Mouse (Mus musculus) E14TG2a.4 (cell line): ENCODE results near the gene Pink1.

Experiments
- H3K27me3 ChIP-seq: 2 replicates; pipeline ENCODE4 v1.6.1; 2014; ENCODE audit warnings: low read length, control low read depth; ENCODE audit not compliant: insufficient read depth
- H3K36me3 ChIP-seq: 2 replicates; pipeline ENCODE4 v1.6.1; 2014; ENCODE audit warnings: low read length, control low read depth; ENCODE audit not compliant: insufficient read depth
- H3K4me1 ChIP-seq: replicated peaks from 2 replicates; pipeline ENCODE4 v1.6.1; 2014; ENCODE audit warnings: low read depth, low read length, control low read depth
- H3K4me3 ChIP-seq: replicated peaks from 2 replicates; pipeline ENCODE4 v1.5.1; 2014; ENCODE audit warnings: mild to moderate bottlenecking, low read length
- H3K9me3 ChIP-seq: 2 replicates; pipeline ENCODE4 v1.6.1; 2014; ENCODE audit warnings: low read length, control low read depth
- CTCF ChIP-seq: conservative IDR thresholded peaks from 2 replicates; pipeline ENCODE4 v1.5.1; 2014; ENCODE audit warnings: low read length
- NANOG ChIP-seq: IDR thresholded peaks from 2 replicates; pipeline ENCODE4 v1.6.1; 2014; ENCODE audit warnings: borderline replicate concordance, low read length, mixed read lengths
- POU5F1 ChIP-seq: IDR thresholded peaks from 2 replicates; pipeline ENCODE4 v1.6.1; 2014; ENCODE audit warnings: low read length, borderline replicate concordance

Pink1 gene

GRCm38 (mm10) chr4:138313021-138313420 is 13.1 kb downstream of the Pink1 start:
- TF ChIP-seq POU5F1 (no peak), NANOG (no peak), CTCF (no peak)
- peaks cover 49% of the 10 kb centered on the region for H3K4me1 ChIP-seq
- H3K27me3 ChIP-seq: no peaks in the 10 kb centered on the region

GRCm38 (mm10) chr4:138312105-138312504 is 14.0 kb downstream of the Pink1 start:
- no peaks in the 10 kb centered on the region for H3K9me3 ChIP-seq
- peaks cover 46% of the 10 kb centered on the region for H3K4me1 ChIP-seq
- H3K4me3 ChIP-seq: no peak overlapping the region
- TF ChIP-seq CTCF (no peak), NANOG (no peak), POU5F1 (no peak)
- H3K27me3 ChIP-seq: no peaks in the 10 kb centered on the region
- H3K36me3 ChIP-seq: peaks cover 85% of the 10 kb centered on the region

More at GRCm38 (mm10) chr4:138313021-138313420, 13.1 kb downstream of the Pink1 start:
- Histone ChIP-seq H3K36me3 (peaks cover 76% of the 10 kb centered on the region), H3K9me3 (no peaks in the 10 kb centered on the region), H3K4me3 (no peak overlapping the region)

- peaks cover 90% of the 10 kb centered on the region for H3K36me3 ChIP-seq
- no peak for TF ChIP-seq POU5F1
- TF ChIP-seq NANOG: no peak
- TF ChIP-seq CTCF: peak; percentile 83
- H3K4me1 ChIP-seq: peaks cover 46% of the 10 kb centered on the region
- no peaks in the 10 kb centered on the region for H3K9me3 ChIP-seq
- H3K27me3 ChIP-seq: no peaks in the 10 kb centered on the region
- H3K4me3 ChIP-seq: no peak overlapping the region
Observed at GRCm38 (mm10) chr4:138311595-138311994, 14.5 kb downstream of the Pink1 start.

- no peak overlapping the region for H3K4me3 ChIP-seq
- H3K9me3 ChIP-seq: no peaks in the 10 kb centered on the region
- H3K36me3 ChIP-seq: peaks cover 91% of the 10 kb centered on the region
- no peak for TF ChIP-seq NANOG
- no peak for TF ChIP-seq POU5F1
- TF ChIP-seq CTCF: no peak
- H3K27me3 ChIP-seq: no peaks in the 10 kb centered on the region
- H3K4me1 ChIP-seq: peaks cover 46% of the 10 kb centered on the region
Observed at GRCm38 (mm10) chr4:138310311-138310910, 15.7 kb downstream of the Pink1 start.

- Histone ChIP-seq H3K27me3 (no peaks in the 10 kb centered on the region), H3K4me3 (no peak overlapping the region), H3K4me1 (peaks cover 42% of the 10 kb centered on the region), H3K36me3 (peaks cover 64% of the 10 kb centered on the region), H3K9me3 (no peaks in the 10 kb centered on the region)
- TF ChIP-seq CTCF (no peak), NANOG (no peak), POU5F1 (no peak)
Observed at GRCm38 (mm10) chr4:138307739-138308138, 18.4 kb downstream of the Pink1 start.

GRCm38 (mm10) chr4:138307025-138307424 is 19.1 kb downstream of the Pink1 start:
- no peak overlapping the region for H3K4me3 ChIP-seq
- H3K9me3 ChIP-seq: no peaks in the 10 kb centered on the region
- peaks cover 57% of the 10 kb centered on the region for H3K36me3 ChIP-seq
- no peaks in the 10 kb centered on the region for H3K27me3 ChIP-seq
- TF ChIP-seq CTCF (no peak), NANOG (no peak), POU5F1 (no peak)
- H3K4me1 ChIP-seq: peaks cover 45% of the 10 kb centered on the region

- H3K27me3 ChIP-seq: no peaks in the 10 kb centered on the region
- TF ChIP-seq CTCF: no peak
- 0 out of 2 replicates have a peak, but pooled peaks have one; percentile 12 for TF ChIP-seq NANOG
- no peak for TF ChIP-seq POU5F1
- H3K4me1 ChIP-seq: peaks cover 35% of the 10 kb centered on the region
- peaks cover 32% of the 10 kb centered on the region for H3K36me3 ChIP-seq
- H3K9me3 ChIP-seq: no peaks in the 10 kb centered on the region
- H3K4me3 ChIP-seq: peak within 1 kb of the TSS; percentile 100
Observed at GRCm38 (mm10) chr4:138304340-138305104, 21.6 kb downstream of the Pink1 start, which contains the start of gene Ddost. Ddost (plus strand) TSS chr4:138304730.

GRCm38 (mm10) chr4:138303742-138304141 is 22.4 kb downstream of the Pink1 start:
- 0 out of 2 replicates have a peak, but pooled peaks cover 4% of the 10 kb centered on the region for H3K27me3 ChIP-seq
- H3K9me3 ChIP-seq: no peaks in the 10 kb centered on the region
- peak overlapping the region; percentile 100 for H3K4me3 ChIP-seq
- TF ChIP-seq NANOG (no peak), POU5F1 (no peak), CTCF (no peak)
- H3K36me3 ChIP-seq: peaks cover 24% of the 10 kb centered on the region
- peaks cover 35% of the 10 kb centered on the region for H3K4me1 ChIP-seq

GRCm38 (mm10) chr4:138303011-138303410 is 23.1 kb downstream of the Pink1 start:
- Histone ChIP-seq H3K36me3 (peaks cover 17% of the 10 kb centered on the region), H3K27me3 (peaks cover 10% of the 10 kb centered on the region; the same call in 1 of the 2 replicates), H3K9me3 (no peaks in the 10 kb centered on the region), H3K4me1 (peaks cover 35% of the 10 kb centered on the region), H3K4me3 (no peak overlapping the region; the same call in 1 of the 2 replicates)
- TF ChIP-seq CTCF (no peak), NANOG (no peak), POU5F1 (no peak)
